Mouse (Mus musculus) left cerebral cortex, postnatal 4 days (tissue): Measurements from ENCODE around the gene Prickle4. TPM values are rescaled to one million over a fixed set of nuclear protein-coding genes. Genes with fewer than 3 reads are reported as not detected.
A peak's percentile ranks its signal among the peaks of the same experiment; 100 is the strongest.

Experiments used
- DNase-seq: peaks from one replicate; pipeline ENCODE4 v3.0.0-alpha.2; 2022
- intact Hi-C: fragments of 180-260 bp; cut with DNase I; formaldehyde crosslinking; loops from one replicate; pipeline ENCODE4 v1.15.1; 2025
- total RNA-seq, 2 experiments: library from RNA; stranded (reverse); gene quantifications; 2 replicates each; pipeline ENCODE4 v1.2.3; 2021

The Prickle4 gene
- total RNA-seq, 2 experiments from 2014 or later: 2.4 to 6.8 TPM

DNA sequence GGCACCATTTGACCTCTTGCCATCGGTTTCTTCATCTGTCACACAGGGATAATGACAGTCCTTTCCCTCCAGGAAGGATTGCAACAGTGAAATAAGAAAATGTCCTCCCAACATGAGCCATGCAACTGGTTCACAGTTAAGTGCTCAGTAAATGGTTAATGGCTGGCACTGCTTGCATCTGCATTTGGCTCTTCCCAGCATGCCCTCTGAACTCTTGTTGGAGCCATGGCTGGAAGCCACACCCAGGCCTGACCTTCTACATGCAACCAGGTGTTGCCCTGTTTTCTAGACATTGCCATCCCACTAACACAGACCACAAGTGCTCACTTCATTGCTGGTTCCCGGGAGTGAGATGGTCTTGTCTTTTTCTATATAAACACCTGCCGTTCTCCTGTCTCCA lies 13.4 kb upstream of the Prickle4 start:
- intact Hi-C loops: no loop called here
- no peak for DNase-seq

DNA sequence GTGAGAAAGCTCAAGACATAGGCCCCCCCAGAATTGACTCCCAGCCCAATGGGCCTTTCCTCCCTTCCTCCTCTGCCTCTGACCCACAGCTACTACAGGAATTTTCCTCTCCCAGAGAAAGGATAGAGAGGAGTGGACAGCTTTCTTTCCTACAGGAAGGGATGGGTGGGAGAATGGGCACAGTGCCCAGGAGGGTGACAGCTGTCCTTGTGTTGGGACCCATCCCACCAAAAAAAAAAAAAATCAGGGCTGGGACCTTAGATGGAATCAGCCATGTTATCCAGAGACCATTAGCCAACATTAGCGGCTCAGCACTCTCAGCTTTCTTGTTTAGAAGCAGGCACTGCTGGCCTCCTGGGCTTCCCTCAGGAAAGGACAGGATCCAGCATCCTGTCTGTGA lies 11.7 kb upstream of the Prickle4 start:
- intact Hi-C loops: no loop called here
- DNase-seq: peak; percentile 60

DNA sequence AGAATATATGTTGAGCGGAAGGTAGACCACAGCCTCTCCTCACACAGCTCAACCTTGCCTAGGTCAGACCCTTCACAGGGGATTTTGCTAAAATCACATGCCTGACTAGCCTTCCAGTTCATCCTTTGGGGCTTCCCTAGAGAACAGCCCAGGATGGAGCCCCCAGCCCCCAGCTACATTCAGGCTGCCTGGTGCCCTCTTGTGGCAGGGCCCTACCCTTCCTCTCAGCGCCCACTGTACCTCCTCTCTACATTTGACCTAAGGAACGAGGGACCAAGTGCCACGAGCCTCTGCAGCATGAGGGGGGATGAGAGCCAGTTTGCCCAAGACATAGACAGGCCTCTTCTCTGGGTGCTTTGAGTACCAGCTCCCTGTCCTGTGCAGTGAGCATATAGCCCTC lies 10.2 kb upstream of the Prickle4 start:
- intact Hi-C loops: no loop called here
- DNase-seq: no peak

GRCm38 (mm10) chr17:47703556-47703955 lies 9.0 kb upstream of the Prickle4 start:
- intact Hi-C loops: no loop called here

GRCm38 (mm10) chr17:47702548-47703345 lies 8.2 kb upstream of the Prickle4 start:
- intact Hi-C loops: no loop called here
- DNase-seq: no peak

More at GRCm38 (mm10) chr17:47703556-47703955, 9.0 kb upstream of the Prickle4 start:
- no peak for DNase-seq

DNA sequence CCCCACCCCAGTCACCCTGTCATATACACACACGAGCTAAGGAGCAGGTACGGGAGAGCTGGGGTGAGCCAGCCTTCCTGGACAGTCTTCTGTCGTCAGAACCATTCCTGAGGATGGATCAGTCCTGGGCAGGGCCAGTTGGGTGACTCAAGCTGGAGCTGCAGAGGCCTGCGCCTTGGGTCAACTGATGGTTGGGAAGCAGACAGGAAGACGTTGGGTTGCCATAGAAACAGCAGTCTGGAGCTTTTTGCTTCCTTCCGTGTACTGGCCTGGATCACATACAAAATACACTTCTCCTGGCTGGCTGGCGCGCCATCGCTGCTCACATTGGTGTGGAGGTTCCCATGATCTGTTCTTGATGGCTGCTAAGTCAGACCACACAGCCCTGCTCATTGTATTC lies 7.3 kb upstream of the Prickle4 start:
- DNase-seq: no peak
- intact Hi-C loops: no loop called here

- intact Hi-C loops: no loop called here
- DNase-seq: no peak
These were observed 4.5 kb upstream of the Prickle4 start for GRCm38 (mm10) chr17:47699055-47699454.

DNA sequence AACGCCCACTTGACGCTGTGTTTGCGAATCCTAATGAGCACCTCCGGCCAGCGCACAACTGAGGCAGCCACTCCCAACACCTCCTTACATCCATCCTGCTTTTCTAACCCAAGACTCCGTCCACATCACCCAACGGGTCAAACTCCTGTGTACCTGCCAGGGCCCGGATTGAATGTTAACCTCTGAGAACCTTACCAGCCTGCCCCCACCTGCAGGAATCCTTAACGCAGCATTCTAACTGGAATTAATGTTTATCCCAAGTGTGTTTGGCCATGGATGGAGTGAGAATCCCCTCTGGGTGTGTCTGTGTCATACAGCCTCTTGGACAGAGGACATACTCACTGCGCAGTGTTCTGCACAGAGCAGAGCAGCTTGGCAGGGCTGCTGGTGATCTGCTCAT lies 3.6 kb upstream of the Prickle4 start:
- no peak for DNase-seq
- intact Hi-C loops: no loop called here

GRCm38 (mm10) chr17:47695337-47695710 lies 788 bp upstream of the Prickle4 start:
- intact Hi-C loops: no loop called here
- no peak for DNase-seq

GRCm38 (mm10) chr17:47694442-47694502 lies 264 bp downstream of the Prickle4 start, which contains the start of gene Gm21981:
Gm21981 (minus strand) TSS chr17:47694455.
- no peak for DNase-seq
- intact Hi-C loops: no loop called here

GRCm38 (mm10) chr17:47693671-47694441 lies 680 bp downstream of the Prickle4 start:
- intact Hi-C loops: no loop called here
- no peak for DNase-seq

DNA sequence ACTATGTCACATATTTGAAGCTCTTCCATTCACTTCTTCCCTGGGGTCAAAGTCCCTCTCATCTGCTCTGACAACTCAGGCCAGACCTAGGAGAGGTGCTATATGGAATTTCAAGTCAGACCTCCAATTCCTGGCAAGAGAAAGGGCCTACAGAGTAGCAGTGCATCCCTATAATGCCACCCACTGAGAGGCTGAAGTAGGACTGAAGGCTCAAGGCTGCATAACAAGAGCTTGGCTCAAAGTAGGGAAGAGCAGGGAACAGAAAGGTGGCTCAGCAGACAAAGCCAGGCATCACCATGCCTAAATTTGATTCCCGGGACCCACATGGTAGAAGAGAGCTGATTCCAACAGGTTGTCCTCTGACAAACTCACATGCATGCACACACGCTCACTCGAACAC lies 2.9 kb downstream of the Prickle4 start:
- intact Hi-C loops: no loop called here
- no peak for DNase-seq

DNA sequence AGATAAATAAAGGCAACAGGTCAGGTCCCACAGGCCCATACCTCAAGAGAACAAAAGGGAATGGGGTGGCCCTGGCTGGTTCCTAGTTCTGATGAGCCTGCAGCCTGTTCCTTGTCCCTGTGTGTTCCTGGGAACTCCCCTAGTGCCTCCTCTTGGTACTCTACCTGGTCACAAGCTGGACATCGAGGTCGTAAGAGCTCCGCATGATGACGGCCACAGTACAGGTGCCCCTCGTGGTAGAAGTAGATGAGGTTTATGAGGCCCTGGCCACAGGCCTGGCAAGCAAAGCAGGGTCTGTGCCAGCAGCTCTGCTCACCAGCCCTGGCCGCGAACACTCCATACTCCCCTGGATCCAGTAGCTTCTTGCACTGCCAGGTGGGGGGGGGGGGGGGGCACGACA lies 4.6 kb downstream of the Prickle4 start:
- no peak for DNase-seq
- intact Hi-C loops: no loop called here

DNA sequence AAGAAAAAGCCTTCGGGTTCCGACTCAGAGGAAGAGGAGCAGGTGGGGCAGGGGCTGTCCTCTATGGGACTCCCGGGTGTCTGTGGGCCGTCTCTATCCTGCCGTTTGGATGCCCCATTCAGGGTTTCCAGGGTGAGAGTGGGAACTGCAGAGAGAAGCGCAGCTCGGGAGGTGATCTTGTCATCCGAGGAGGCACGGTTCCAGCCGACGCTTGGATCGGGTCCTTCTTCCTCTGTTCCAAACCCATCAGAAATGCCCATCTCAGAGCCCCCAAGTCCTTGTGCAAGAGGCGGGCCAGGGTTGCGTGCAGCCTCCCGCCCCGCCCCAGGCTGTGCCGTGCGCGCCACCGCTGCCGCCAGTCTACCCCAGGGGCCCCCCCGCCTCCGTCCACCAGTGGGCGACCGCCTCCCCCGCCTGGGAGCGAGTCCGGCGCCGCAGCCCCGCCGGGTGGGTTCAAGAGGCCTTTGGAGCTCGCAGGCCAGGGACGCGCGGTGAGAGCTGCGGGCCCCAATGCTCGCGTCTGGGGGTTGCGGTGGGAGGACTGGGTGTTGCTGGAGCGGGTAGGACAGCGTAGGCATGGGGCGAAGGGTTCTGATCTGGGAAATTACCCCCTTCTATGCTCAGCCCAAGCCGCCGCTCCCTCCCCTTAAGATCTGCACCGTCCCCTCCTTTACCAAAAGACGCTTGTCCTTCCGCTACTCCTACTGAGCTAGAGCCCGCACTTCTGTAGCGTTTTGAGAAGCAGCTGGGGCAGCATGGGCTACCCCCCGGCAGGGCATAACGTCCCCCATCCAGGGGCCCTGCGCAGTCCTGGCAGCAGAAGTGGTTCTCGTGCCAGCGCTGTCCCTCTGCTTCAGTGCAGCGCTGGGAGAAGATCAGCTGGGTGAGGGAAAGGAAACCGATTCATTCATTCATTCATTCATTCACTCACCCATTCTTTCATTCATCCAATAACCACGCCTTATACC lies 5.6 kb downstream of the Prickle4 start, which contains the start of gene Frs3:
Gene Frs3, plus strand, starts transcription at position 423 of the 968 bp plus-strand sequence.
- intact Hi-C loops: no loop called here
- DNase-seq: peak; percentile 78

DNA sequence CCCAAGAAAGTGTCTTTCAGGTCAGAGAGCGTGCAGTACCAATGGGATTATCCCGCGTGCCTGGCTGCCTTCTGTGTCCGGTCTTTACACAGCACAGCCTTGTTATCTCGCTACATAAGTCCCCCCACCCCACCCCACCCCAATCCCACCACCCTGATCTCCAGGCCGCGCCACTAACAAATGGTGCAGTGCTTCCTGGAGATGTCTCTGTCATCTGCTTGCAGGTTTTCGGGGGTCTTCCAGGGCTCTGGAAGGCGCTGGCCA lies 6.3 kb downstream of the Prickle4 start, which contains the start of gene Tomm6:
Gene Tomm6, minus strand, starts transcription at position 43 of the 264 bp plus-strand sequence.
- no peak for DNase-seq

GRCm38 (mm10) chr17:47687409-47688343 lies 6.9 kb downstream of the Prickle4 start:
- peak; percentile 96 for DNase-seq
- intact Hi-C loops: no loop called here

More for the DNA sequence above, 6.3 kb downstream of the Prickle4 start, which contains the start of gene Tomm6:
- intact Hi-C loops: no loop called here

GRCm38 (mm10) chr17:47682836-47683235 lies 11.7 kb downstream of the Prickle4 start:
- intact Hi-C loops: no loop called here
- DNase-seq: no peak

GRCm38 (mm10) chr17:47678702-47679101 lies 15.8 kb downstream of the Prickle4 start:
- DNase-seq: no peak
- intact Hi-C loops: loop anchor here (5.0 kb wide), 1 partner anchor 66 kb away; the partner anchor contains the start of genes Bysl, Gm20517 and Med20

DNA sequence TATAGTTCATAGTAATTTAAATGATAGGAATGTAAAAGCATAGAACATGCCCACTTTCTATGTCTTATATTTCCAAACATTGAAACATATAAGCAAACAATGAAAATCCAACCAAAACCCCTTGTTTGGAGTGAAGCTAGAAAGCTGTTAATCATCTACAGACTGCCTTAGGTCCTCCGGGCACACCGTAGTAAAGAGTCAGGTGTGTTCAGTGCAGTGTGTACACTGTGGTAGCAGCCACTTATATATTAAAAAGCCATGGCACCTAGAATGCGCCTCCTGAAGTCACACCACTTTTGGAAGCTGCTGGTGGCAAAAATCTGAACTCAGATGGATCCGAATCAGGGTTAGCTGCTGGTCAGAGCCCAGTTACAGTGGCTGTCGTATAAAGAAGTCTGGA lies 16.3 kb downstream of the Prickle4 start:
- DNase-seq: no peak
- intact Hi-C loops: loop anchor here (5.0 kb wide), 1 partner anchor 66 kb away; the partner anchor contains the start of genes Bysl, Gm20517 and Med20

- DNase-seq: peak; percentile 71
- intact Hi-C loops: loop anchor here (5.0 kb wide), 1 partner anchor 64 kb away; the partner anchor contains the start of genes Bysl, Gm20517 and Med20
These were observed 18.0 kb downstream of the Prickle4 start for GRCm38 (mm10) chr17:47676581-47676980.
